Mouse (Mus musculus): ENCODE measurements at regions not wholly inside any gene's neighbourhood (a gene's known extent, or its start where the extent isn't known, plus 50 kb on each side); places are given as distances from the start of the nearest gene placed in this dataset.

DNA sequence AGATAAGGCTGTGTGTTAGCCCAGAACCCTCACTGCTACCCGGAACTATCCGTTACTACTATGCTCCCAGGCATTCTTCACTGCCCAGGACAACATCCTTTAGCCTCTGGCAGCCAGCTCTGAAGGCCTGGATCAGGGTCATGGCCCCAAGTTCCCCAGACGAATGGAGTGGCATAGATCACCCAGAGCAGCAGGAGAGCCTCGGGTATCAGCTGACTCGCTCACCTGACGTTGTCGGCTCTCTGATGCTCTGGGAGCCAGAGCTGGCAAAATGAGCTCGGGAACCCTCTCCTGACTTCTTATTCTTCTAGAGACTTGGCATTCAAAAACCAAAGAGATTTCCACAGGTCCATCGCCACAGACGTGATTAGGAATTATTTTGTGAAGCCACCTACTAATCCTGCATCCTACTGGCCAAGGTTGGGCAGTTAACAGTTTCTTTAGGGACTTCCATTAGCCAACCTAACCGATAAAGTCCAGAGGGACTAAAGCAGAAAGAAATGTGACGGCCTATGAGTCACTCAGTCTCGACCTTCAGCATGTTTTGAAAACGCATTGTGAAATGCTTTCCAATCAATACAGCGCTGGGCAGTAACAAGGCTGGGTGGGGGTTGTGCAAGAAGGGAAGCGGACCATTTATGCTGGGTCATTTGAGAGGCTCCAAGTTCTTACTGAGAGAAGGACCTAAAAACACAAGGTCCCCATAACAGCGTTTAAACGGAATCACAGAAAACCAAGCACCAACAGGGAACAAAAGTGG lies 193.7 kb upstream of the Lpp start:
- in situ Hi-C loops (cut with MboI; ENCODE audit: low pct_unique_long_range_greater_than_20kb in 1 of 2, low sequenced_read_pairs in 2 of 2, unreplicated experiment in 1 of 2): no loop called here

DNA sequence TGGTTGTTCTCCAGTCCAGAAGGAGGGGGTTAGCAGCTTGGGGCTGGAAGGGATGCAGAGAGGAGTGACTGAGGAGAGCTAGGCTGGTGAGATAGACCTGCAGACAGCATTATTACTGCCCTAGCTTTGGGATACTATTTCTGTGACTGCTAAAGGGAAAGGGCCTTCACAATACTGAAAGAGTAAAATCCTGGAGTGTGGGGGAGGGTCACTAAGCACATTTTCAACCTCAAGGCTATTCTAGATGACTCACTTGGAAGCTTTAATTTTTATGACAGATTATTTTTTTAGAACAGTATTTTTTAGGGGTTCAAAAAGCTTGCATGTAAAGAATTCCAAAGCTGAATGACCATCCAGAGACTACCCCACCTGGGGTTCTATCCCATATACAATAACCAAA lies 195.0 kb upstream of the Lpp start:
- in situ Hi-C loops (cut with MboI; ENCODE audit: low pct_unique_long_range_greater_than_20kb in 1 of 2, low sequenced_read_pairs in 2 of 2, unreplicated experiment in 1 of 2): no loop called here

DNA sequence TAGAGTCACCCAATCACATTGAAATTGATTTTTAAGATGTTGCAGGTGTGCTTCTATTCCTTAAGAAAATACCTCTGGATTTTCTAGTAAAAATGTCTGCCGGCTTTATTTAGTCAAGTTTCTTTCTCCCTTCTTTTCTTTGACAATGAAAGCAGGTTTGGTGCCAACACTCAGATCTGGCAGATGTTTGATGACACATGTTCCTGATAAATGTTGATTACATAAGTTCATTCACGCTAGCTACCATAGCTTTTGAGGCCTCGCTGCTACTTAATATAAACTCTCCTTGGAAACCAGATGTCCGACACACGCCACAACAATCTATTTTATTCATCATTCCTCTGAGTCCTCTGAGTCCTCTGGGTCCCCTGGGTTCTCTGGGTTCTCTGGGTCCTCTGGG lies 195.7 kb upstream of the Lpp start:
- in situ Hi-C loops (cut with MboI; ENCODE audit: low pct_unique_long_range_greater_than_20kb in 1 of 2, low sequenced_read_pairs in 2 of 2, unreplicated experiment in 1 of 2): no loop called here

DNA sequence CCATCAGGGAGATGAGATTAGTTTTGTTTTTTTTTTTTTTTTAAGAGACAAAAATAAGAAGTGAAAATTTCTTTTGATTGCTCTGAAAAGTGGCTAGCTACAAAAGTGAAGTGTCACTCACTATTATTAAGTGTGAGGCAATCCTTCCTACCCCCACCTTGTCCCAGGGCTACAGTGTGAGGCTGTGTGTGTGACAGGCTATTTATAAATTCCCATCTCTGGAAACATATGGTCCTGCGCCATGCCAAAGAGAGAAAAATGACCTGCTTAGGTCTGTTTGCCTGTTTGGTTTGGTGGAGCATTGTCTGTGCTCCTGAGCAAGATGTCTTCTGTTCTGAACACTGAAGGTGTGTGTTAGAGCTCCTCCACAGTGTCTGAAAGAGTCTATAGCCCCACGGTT lies 199.4 kb upstream of the Lpp start:
- in situ Hi-C loops (cut with MboI; ENCODE audit: low pct_unique_long_range_greater_than_20kb in 1 of 2, low sequenced_read_pairs in 2 of 2, unreplicated experiment in 1 of 2): no loop called here

DNA sequence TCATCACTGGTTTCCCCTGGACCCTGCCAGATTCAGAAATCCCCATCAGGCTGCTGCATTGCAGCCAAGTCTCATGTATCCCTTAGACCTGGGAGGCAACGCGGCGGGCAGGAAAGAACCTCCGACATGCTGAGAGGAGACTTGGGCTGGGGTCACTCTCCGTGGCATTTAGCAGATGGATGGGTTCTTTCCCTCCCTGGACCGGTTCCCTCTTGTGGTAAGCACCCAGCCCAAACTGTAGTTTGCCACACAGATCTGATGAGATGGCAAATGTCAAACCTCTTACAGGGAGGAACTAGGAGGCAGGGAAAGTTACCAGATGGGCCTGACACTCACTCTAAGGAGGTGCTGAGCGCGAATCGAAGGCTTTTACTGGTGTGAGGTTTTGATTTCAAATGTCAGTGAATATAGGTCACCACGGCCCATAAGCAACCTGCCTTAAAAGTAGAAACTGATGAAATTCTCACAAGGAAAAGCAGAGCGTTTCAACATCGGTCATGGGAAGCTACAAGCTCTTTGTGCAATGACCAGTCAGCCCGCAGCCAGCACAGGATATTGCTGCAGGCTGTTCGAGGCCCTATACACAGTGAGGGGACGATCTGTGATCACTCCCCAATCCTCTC lies 199.9 kb upstream of the Lpp start:
- in situ Hi-C loops (cut with MboI; ENCODE audit: low pct_unique_long_range_greater_than_20kb in 1 of 2, low sequenced_read_pairs in 2 of 2, unreplicated experiment in 1 of 2): no loop called here

DNA sequence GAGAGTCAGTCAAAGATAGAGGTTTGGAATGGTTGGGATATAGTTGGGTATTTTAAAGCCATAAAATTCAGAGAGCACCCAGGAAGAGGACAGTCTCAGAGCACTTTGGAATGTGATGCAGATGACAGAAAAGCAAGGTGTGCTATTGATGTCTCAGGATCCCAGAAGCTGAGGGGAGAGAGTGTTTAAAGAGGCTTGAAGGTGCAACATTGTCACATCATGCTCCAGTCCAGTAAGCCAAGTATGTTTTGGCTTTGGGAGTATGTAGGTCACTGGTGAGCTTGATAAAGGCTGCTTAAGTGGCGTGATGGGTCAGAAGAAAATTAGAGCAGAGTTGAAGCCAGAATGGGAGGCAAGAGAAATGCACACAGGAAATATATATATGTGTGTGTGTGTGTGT lies 201.3 kb upstream of the Lpp start:
- in situ Hi-C loops (cut with MboI; ENCODE audit: low pct_unique_long_range_greater_than_20kb in 1 of 2, low sequenced_read_pairs in 2 of 2, unreplicated experiment in 1 of 2): no loop called here

DNA sequence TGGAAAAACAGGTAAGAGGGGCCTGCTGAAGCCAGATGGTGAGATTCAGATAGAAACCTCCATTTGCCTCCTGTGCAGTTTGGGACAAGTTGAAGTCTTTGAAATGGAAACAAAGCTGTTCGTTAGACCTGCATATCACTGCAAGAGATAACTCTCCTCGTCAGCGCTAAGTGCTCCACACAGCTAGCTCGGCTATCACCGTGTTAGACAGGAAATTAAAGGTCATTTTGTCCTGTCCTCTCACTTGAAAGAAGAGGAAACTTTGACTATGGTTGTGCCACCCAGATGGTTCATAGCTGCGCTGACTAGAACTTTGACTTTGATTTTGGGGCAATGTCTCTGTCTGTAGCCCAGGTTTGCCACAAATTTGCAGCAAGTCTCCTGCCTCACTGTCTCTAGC lies 198.5 kb upstream of the Bcl6 start:
- in situ Hi-C loops (cut with MboI; ENCODE audit: low pct_unique_long_range_greater_than_20kb in 1 of 2, low sequenced_read_pairs in 2 of 2, unreplicated experiment in 1 of 2): no loop called here

DNA sequence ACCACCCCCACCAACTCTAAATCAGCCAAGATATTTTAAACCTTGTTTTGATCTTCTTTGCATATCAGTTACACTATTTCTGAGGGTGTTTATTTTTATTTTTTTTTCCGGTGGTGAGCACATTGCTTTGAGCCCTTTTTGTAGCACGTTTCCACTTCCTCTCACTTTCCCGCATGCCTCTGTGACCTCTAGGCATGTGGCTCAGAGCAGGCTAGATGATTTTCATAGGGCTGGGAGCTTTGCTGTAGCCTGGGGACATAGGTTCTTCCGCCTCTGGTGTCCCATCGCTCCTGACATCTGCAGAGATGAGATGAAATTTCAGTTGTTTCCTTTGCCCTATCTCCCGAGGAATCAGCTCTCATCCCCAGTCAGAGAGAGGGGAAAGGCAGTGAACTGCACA lies 197.3 kb upstream of the Bcl6 start:
- in situ Hi-C loops (cut with MboI; ENCODE audit: low pct_unique_long_range_greater_than_20kb in 1 of 2, low sequenced_read_pairs in 2 of 2, unreplicated experiment in 1 of 2): no loop called here

DNA sequence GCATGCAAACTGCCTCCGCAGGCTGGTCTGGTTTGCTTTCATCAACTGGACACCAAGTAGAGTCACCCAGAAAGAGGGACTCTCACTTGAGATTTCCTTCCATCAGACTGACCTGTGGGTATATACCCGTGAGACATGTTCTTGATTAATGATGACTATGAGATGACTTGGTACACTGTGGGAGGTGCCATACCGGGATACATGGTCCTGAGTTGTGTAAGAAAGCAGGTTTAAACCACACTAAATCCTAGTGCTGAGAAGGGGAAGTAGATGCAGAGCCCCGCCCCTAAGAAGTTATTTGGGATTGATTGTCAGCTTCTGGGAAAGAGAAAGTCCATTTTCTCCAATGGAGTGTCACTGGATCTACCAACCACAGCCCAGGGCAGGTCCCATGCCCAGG lies 196.2 kb upstream of the Bcl6 start:
- in situ Hi-C loops (cut with MboI; ENCODE audit: low pct_unique_long_range_greater_than_20kb in 1 of 2, low sequenced_read_pairs in 2 of 2, unreplicated experiment in 1 of 2): no loop called here

DNA sequence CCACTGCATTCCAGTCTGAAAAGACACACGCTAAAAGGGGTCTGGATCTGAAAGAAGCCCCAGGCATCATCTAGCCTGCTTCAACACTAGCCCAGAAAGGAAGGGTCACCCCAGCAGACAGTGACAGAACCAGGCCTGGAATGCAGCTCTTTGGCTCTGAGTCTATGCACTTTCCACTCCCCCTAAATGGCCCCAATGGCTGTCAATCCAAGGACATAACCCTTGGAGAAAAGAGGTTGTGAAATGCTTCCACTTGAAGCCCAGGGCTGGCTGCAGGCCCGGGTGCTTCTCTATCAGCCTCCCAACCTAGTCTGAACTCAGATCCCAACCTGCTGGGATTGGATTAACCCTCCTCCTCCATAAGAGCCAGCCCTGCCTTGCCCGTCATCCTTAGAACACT lies 194.6 kb upstream of the Bcl6 start:
- in situ Hi-C loops (cut with MboI; ENCODE audit: low pct_unique_long_range_greater_than_20kb in 1 of 2, low sequenced_read_pairs in 2 of 2, unreplicated experiment in 1 of 2): no loop called here

DNA sequence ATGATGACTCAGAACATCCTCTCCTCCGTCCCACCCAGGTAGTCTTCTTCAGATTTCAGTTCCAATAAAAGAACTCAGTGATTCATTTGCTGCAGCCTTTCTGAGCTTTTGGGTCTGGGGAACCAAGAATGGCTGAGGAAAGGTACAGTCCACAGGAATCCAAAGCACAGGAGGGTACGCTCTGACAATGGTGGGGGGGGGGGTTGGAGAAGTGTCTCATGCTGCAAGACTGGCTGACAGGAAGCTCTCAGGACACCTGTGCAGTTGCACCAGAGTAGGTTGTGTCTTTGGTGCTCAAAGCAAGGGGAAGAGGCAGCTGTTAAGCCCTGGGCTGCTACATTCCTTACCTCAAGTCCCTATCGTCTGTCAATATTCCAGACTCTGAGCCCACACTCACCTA lies 192.7 kb upstream of the Bcl6 start:
- in situ Hi-C loops (cut with MboI; ENCODE audit: low pct_unique_long_range_greater_than_20kb in 1 of 2, low sequenced_read_pairs in 2 of 2, unreplicated experiment in 1 of 2): no loop called here

DNA sequence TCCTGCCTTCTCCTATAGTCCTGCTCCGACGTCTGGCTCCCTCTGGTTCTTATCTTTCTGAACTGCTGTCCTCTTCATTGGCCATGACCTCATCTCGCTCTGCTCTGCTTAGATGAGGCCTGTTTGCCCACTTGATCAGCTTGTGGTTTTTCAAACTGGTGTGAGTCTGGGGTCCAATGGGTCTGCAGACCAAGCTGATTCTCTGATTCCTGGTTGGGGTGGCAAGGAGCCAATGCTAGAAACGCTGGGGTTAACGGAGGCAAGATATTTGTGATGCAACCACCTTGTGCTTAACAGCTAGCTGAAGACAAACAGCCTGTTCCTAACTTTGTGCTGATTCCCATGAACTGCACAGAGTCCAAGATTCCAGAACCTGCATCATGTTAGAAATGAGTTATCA lies 192.0 kb upstream of the Bcl6 start:
- in situ Hi-C loops (cut with MboI; ENCODE audit: low pct_unique_long_range_greater_than_20kb in 1 of 2, low sequenced_read_pairs in 2 of 2, unreplicated experiment in 1 of 2): no loop called here

DNA sequence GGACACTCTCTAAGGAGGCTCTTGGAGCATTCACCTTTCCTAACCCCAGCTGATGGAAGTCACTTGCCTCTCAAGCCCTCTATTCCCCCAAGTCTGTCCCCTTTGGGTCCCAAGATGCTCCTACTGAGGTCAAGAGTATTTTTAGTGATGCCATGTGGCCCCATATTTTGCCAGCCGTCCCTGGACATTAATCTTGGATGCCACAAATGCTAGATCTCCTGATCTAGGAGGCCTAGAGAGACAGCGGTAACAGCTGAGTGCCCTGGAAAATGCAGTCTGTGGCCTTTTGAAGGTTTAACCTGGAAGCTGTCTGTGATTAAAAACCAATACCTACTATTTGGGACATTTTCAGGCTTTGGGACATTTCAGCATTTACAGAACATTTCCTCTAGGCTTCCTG lies 188.9 kb upstream of the Bcl6 start:
- in situ Hi-C loops (cut with MboI; ENCODE audit: low pct_unique_long_range_greater_than_20kb in 1 of 2, low sequenced_read_pairs in 2 of 2, unreplicated experiment in 1 of 2): no loop called here

DNA sequence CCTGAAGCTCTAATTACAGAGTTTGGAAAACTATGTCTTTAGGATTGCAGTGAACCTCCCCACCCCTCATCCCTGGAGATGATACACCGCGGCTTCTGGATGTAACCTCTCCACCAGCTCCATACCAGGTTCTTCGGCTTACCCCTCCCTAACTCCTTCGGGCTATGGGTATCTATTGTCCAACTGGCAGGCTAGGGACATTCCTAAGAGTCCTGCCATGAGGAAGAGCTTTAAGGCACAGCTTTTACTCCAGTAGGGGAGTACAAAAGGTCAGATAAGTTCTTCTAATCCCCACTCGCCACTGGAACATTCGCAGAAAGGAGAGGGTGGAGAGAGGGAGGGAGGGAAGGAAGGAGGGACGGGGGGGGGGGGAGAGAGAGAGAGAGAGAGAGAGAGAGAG lies 188.5 kb upstream of the Bcl6 start:
- in situ Hi-C loops (cut with MboI; ENCODE audit: low pct_unique_long_range_greater_than_20kb in 1 of 2, low sequenced_read_pairs in 2 of 2, unreplicated experiment in 1 of 2): no loop called here

DNA sequence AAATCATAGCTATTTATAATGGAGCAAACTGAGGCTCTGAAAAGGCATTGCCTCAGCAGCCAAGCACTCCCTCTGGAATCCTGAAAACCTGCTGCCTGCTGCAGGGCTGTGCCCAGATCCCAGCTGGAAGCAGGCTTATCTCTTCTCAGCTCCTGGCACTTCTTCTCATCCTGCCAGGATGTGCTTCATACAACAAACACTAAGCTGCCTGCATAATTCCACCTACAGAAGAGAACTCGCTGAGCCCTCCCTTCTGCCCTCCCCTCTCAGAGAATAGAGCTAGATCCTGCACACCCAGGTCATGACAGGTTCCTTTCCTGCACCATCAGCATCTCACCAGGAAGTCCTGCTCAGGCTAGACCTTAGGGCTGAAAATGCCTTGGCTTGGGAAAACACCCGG lies 187.4 kb upstream of the Bcl6 start:
- in situ Hi-C loops (cut with MboI; ENCODE audit: low pct_unique_long_range_greater_than_20kb in 1 of 2, low sequenced_read_pairs in 2 of 2, unreplicated experiment in 1 of 2): no loop called here

DNA sequence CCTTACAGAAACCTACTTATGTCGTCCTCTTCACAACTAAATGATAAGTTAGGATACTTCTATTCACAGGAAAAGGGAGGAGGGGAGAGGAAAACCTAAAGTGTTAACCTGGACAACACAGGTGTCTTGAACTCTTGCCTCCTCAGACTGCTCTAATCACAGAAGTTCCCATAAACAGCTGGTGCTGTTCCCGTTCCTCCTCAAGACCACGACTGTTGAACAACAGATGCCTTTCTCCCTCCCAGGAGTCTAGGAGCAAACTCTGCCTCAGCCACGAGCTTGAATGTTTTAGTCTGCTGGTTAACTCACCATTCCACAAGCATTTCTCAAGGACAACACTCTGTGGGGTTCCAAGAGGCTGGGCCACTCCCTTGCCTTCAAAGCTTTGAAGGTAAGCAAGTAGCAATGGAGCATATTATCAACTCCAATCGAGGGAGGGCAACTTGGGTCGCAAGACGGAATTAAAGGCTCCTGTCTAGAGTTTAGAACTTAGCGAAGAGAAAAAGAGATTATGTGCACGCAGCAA lies 186.6 kb upstream of the Bcl6 start:
- in situ Hi-C loops (cut with MboI; ENCODE audit: low pct_unique_long_range_greater_than_20kb in 1 of 2, low sequenced_read_pairs in 2 of 2, unreplicated experiment in 1 of 2): no loop called here

DNA sequence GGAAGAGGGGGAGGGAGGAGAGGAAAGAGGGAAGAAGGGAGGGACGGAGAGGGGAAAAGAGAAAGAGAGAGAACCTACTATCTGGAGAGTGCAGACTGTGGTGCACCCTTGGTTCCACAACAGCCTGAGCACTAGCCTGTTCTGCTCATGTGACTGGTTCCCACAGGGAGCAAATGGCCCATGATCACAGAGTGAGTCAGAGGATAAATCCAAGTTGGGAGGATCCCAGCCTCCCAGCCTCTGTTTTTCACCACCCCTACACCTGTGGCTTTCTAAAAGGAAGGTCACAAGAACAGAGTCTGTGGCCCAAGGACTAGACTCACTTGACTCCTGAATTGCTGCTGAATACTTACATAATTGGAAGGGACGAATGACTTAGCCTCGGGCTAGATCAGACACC lies 185.9 kb upstream of the Bcl6 start:
- in situ Hi-C loops (cut with MboI; ENCODE audit: low pct_unique_long_range_greater_than_20kb in 1 of 2, low sequenced_read_pairs in 2 of 2, unreplicated experiment in 1 of 2): no loop called here

DNA sequence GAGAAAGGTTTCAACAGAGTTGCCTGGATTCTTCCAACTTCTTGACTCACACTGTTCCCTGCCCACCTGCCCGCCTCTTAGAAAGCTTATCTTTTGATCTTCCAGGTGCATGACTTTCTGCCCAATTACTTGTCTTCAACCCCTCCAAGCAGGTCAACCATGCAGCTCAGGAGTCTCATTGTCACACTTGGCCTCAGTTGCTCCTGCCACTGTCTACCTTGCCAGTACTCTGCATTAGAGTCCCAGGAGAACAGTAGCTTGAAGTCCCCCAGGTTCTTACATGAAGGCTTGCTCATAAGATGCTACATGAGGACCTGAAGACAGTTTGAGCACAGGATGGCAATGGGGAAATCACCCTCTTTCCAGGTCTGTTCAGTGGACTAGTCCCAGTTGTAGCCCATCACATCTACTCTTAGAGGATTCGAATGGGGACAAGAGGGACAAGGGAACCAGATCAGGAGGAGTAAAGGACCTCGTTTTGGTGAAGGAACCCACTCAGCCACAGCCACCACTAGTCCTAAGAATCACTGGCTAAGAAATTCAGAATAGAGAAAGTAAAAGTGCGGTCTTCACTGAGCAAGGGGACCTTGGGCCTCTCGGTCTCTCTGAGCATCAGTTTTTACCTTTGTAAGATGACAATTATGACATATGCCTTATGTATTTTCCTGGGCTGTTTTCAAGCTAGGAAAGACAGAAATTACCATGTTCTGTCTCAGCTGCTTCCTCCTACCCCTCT lies 185.3 kb upstream of the Bcl6 start:
- in situ Hi-C loops (cut with MboI; ENCODE audit: low pct_unique_long_range_greater_than_20kb in 1 of 2, low sequenced_read_pairs in 2 of 2, unreplicated experiment in 1 of 2): no loop called here

DNA sequence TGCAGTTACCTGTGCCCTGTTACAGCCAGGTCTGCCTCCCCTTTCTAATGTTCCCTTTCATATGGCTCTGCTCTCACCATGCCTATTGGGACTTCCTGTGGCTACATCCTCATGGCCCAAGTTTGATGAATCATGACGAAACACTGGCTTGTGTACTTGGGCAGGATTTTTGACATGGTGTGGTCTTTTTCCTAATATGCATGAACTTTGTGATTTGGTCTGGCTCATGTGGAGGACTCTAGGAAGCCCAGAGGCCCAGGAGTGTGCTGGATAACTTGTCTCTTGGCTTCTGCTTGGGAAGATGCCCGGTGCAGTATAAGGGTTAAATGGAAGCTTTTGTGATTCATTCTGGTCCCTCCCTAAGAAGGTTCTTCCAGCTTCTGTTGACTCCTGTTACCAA lies 184.0 kb upstream of the Bcl6 start:
- in situ Hi-C loops (cut with MboI; ENCODE audit: low pct_unique_long_range_greater_than_20kb in 1 of 2, low sequenced_read_pairs in 2 of 2, unreplicated experiment in 1 of 2): no loop called here

DNA sequence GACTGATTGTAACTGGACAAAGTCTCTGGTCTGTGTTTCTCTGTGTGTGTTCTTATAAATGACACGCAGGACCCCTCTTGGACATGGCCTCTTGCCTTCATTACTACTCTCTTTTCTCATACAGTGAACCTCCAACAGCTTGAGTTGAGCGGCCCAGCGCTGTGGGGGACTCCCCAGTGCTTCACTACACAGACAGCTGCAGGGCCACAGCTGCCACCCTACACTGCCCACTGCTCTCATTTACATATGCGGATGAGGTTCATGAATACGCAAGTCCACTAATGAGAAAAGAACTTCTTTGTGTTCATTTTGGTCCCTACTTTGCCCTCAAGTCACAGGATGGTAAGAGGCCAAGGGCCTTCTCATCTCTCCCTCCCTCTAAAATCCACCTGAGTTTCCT lies 183.4 kb upstream of the Bcl6 start:
- in situ Hi-C loops (cut with MboI; ENCODE audit: low pct_unique_long_range_greater_than_20kb in 1 of 2, low sequenced_read_pairs in 2 of 2, unreplicated experiment in 1 of 2): no loop called here

Measured in mouse embryonic stem cell (cell line).